Mouse (Mus musculus): Measurements from ENCODE around the gene Gm38431. TPM values are rescaled to one million over a fixed set of nuclear protein-coding genes. Genes with fewer than 3 reads are reported as not detected.

The Gm38431 gene
- total RNA-seq, 2 experiments from 2014 or later, result 4.0 to 64.5 TPM

- no peak for ATAC-seq (replicated peaks; ENCODE audit: poor library complexity)
Observed at GRCm38 (mm10) chr9:21043563-21043962, 48.2 kb downstream of the Gm38431 start.

GRCm38 (mm10) chr9:21041308-21041707, 50.5 kb downstream of the Gm38431 start:
- no peak for ATAC-seq (replicated peaks; ENCODE audit: poor library complexity)

DNA sequence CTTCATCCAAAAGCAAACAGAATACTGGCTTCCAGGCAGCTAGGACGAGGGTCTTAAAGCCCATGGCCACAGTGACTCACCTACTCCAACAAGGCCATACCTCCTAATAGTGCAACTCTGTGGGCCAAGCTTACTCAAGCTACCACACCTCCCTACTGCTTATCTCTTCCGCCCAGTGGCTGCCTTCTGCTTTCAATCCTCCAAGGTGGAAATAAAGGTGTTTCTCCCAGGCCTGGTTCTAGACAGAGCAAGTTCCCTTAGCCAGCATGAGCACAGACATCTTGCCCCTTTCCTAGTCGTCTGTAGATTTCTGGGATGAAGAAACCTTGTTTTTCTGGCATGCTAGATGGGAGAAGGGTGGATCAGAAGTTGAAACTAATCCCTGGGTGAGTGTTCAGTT, 52.0 kb downstream of the Gm38431 start:
- ATAC-seq (replicated peaks; ENCODE audit: poor library complexity), result peak; percentile 59

DNA sequence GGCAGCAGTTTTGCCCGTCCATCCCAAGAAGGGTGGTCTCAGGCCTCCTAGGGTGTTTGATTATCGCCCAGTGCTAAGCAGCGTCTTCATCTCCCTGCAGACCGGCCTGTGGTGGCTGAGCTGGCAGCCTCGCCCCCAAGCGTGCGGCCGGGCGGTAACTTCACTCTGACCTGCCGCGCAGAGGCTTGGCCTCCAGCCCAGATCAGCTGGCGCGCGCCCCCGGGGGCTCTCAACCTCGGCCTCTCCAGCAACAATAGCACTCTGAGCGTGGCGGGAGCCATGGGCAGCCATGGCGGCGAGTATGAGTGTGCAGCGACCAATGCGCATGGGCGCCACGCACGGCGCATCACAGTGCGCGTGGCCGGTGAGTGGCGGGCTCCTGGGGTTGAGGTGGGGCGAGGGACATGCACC, 54.3 kb downstream of the Gm38431 start:
- ATAC-seq (replicated peaks; ENCODE audit: poor library complexity), result no peak

- ATAC-seq (replicated peaks; ENCODE audit: poor library complexity), result no peak
Observed at GRCm38 (mm10) chr9:21036666-21037065, 55.1 kb downstream of the Gm38431 start.

- no peak for ATAC-seq (replicated peaks; ENCODE audit: poor library complexity)
Observed at GRCm38 (mm10) chr9:21036161-21036560, 55.6 kb downstream of the Gm38431 start.

DNA sequence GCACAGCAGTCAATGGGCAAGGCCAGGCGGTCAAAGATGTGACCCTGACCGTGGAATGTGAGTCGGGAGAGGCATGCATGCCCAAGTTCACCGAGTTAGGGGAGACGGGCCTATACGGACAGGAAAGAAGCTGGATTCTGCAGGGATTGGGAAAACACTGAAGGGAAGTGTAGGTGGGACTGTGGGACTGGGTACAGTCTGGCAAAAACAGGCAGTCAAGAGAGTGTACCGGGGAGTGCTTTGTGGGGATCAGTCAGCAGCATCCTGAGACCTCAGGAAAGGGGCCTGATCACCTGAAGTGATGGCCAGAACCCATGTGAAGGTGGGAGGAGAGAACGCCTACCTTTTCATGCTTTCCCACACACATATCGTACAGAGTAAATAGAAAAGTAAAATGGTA, 56.2 kb downstream of the Gm38431 start:
- no peak for ATAC-seq (replicated peaks; ENCODE audit: poor library complexity)

- ATAC-seq (replicated peaks; ENCODE audit: poor library complexity), result no peak
Observed at GRCm38 (mm10) chr9:21034481-21035085, 57.2 kb downstream of the Gm38431 start.

DNA sequence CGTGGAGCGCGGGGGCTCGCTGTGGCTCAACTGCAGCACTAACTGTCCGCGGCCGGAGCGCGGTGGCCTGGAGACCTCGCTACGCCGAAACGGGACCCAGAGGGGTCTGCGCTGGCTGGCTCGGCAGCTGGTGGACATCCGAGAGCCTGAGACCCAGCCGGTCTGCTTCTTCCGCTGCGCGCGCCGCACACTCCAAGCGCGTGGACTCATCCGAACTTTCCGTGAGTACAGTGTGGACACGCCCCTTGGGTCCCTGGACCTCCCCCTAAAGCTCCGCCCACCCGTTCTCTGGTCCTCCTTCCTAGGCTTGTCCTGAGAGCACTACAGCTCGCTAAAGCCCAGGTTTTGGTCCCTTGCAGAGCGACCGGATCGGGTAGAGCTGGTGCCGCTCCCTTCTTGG, 58.7 kb downstream of the Gm38431 start:
- ATAC-seq (replicated peaks; ENCODE audit: poor library complexity), result peak; percentile 38

DNA sequence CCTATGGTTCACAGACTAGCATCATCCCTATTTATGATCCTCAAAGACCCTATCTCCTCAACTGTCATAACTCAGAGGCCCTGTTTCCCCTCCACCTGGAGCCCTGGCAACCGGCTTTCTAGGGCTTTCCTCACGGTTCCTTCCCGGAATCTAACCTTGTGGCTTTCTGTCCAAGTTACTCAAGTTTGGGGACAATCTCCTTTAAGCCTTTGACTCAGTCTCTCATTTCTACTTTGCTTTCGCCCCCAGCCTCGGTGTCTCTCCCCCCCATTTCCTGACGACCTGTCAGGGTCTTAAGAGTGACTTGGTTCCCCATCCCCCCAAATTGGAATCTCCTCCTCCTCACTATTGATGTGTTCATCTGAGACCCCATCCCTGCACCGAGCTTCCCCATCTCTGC, 59.3 kb downstream of the Gm38431 start:
- no peak for ATAC-seq (replicated peaks; ENCODE audit: poor library complexity)

DNA sequence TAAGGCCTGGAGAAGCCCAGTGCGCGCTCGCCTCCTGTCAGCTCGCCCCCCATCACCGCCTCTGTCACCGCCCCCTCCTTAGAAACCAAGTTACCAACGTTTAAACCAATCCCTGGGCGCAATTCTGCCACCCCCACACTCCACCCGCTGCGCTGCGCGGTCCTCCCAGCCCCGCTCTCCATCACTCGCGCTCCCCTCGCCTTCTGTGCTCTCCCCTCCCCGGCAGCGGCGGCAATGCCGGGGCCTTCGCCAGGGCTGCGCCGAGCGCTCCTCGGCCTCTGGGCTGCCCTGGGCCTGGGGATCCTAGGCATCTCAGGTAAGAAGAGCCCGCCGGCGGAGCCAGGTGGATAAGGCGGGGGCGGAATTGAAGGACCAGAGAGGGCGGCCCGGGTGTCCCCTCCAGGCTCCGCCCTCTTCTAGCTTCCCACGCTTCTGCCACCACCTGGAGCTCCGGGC, 59.9 kb downstream of the Gm38431 start, which contains the start of gene Icam5:
TSS of gene Icam5 (plus strand) at position 178 of the 456 bp plus-strand sequence.
- ATAC-seq (replicated peaks; ENCODE audit: poor library complexity), result no peak

DNA sequence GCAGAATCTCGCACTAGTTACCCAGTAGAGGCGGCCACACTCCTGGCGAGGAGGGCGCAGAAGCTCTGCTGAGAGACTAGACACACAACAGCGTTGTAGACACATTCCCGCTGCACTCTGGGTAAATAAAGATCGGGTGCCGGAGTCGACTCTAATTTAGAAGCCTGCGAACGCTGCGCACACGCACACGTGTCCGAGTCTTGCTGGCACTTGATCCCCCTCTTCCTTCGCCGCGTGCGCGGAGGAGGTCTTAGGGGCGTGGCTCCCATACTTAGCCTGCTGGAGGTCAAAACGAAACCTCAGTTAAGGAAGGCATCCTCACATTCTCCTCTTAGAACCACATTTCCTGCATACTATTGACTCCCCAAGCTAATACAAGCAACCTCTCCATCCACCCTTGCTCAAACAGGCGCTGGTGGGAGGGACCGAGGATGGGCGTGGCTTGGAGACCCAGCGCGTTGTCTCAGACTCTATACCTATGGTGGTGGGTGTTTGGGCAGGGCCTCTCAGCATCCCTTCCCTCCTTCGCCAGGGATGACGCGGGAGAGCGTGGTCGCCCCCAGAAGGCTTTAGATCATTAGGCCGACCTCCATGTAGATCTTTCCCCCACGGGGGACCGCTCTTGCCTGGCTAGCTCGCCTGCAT, 60.4 kb downstream of the Gm38431 start:
- peak; percentile 15 for ATAC-seq (replicated peaks; ENCODE audit: poor library complexity)

- ATAC-seq (replicated peaks; ENCODE audit: poor library complexity), result peak; percentile 60
Observed at GRCm38 (mm10) chr9:21030781-21031250, 61.0 kb downstream of the Gm38431 start.

DNA sequence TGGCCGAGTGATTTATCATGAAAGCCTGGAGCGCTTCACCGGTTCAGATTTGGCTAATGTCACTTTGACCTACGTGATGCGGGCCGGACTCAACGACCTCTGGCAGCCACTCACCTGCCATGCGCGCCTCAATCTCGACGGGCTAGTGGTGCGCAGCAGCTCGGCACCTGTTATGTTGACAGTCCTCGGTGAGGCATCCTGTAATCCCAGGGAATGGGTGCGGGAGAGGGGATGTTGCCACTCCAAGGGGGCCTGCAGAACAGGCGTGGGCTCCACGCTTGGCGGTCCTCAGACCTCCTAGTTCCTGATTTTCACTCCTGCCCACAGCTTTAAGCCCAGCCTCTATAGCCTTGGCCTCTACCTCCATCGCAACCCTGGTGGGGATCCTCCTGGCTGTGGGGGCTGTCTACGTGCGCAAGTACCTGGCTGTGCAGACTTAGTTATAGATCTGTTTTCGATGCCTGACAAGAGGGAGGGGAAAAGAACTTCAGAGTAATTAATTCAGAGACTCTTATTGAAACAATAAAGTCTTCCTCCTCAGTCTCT, 61.7 kb downstream of the Gm38431 start:
- ATAC-seq (replicated peaks; ENCODE audit: poor library complexity), result 0 out of 2 replicates have a peak, but pooled peaks have one; percentile 3

GRCm38 (mm10) chr9:21029291-21030054, 62.3 kb downstream of the Gm38431 start, which contains the start of gene Icam4:
Icam4 (plus strand) TSS chr9:21029373.
- ATAC-seq (replicated peaks; ENCODE audit: poor library complexity), result peak; percentile 53

DNA sequence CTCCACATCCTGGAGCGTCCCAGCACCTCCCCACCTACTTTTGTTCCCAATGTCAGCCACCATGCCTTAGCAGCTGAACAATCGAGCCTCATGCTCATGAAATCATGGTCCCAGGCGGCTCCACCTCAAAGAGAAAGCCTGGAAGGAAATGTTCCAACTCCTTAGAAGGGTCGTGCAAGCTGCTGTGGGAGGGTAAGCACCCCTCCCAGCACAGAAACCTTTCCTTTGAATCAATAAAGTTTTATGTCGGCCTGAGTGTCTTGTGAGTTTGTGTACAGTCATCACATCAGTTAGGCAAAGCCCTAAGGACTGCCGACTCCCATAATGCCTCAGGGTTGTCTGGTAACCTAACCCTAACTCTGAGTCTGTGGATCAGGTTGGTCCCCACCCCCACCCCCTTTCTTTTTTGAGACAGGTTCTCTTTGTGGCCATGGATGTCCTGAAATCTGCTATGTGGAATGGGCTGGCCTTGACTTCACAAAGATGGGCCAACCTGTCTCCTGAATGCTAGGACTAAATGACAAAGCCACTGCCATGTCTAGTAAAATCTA, 63.2 kb downstream of the Gm38431 start:
- ATAC-seq (replicated peaks; ENCODE audit: poor library complexity), result no peak

- ATAC-seq (replicated peaks; ENCODE audit: poor library complexity), result no peak
Observed at GRCm38 (mm10) chr9:21027774-21028290, 64.0 kb downstream of the Gm38431 start.

DNA sequence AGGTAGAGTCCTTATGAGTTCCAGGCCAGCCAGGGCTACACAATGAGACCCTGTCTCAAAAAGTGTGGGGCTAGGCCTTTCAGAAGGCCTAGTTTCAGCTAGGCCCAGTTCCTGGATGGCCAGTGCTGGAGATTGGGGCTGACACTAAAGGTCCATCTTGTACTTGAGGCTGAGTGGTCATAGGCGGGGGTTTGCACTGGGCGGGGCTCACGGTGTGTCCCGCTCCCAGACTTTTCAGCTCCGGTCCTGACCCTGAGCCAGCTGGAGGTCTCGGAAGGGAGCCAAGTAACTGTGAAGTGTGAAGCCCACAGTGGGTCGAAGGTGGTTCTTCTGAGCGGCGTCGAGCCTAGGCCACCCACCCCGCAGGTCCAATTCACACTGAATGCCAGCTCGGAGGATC, 64.9 kb downstream of the Gm38431 start:
- ATAC-seq (replicated peaks; ENCODE audit: poor library complexity), result no peak

DNA sequence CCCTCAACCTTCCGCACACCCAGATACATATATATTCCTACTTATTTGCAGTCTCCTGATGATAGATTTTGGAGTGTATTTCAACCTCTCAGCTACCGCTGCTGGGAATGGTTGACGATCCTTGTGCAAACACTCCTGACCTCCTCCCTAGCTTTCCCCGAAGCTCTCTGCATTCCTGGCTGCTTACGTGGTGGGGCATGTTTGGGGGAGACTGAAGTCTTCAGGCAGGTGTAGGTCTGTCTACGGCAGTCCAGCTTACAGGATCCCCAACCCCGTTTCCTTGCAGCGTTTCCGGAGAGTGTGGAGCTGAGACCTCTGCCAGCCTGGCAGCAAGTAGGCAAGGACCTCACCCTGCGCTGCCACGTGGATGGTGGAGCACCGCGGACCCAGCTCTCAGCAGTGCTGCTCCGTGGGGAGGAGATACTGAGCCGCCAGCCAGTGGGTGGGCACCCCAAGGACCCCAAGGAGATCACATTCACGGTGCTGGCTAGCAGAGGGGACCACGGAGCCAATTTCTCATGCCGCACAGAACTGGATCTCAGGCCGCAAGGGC, 66.5 kb downstream of the Gm38431 start:
- ATAC-seq (replicated peaks; ENCODE audit: poor library complexity), result no peak

- ATAC-seq (replicated peaks; ENCODE audit: poor library complexity), result no peak
Observed at GRCm38 (mm10) chr9:21022726-21023125, 69.1 kb downstream of the Gm38431 start.
